Mouse (Mus musculus): ENCODE results near the gene Cyp2r1. TPM values are rescaled to one million over a fixed set of nuclear protein-coding genes. Genes with fewer than 3 reads are reported as not detected.
"Not testable (repeated sequence)": the region's sequence is repeated elsewhere in the genome, so short reads cannot be mapped to it uniquely, and the experiment has no call there.

Cyp2r1 gene
- polyA plus RNA-seq, 1 experiment, result not detected

DNA sequence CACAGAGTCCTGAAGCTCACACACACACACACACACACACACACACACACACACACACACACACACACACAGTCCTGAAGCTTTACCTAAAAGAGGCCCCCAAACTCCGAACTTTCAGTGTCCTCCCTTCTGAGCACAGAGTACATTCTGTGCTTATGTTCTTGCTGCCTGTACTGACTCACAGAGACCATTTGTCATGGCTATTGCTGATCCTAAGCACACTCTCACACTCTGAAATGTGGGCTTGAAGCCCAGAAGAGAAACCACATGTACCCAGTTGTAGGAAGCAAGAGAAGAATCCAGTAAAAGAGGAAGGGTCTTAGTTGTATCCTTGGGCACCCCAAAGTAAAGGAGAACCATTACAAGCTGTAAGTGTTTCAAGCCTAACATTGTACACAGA is 14.9 kb upstream of the Cyp2r1 start:
- Histone ChIP-seq H3K4me3 (no peak overlapping the region), H3K4me2 (ENCODE audit: low read depth) (peak overlapping the region; percentile 52), H3K79me2 (ENCODE audit: control insufficient read depth, insufficient read depth) (no peaks in the 10 kb centered on the region), H3ac (ENCODE audit: control insufficient read depth, insufficient read length) (no peak overlapping the region), H3K27me3 (ENCODE audit: control insufficient read depth, insufficient read depth, insufficient read length) (no peaks in the 10 kb centered on the region), H3K36me3 (ENCODE audit: control insufficient read depth, insufficient read depth) (no peaks in the 10 kb centered on the region)
- TF ChIP-seq REST (IDR thresholded peaks at IDR 0.05; ENCODE audit: insufficient read depth, insufficient read length) (no peak), MAX (IDR thresholded peaks at IDR 0.05; ENCODE audit: low read depth) (no peak), CEBPB (IDR thresholded peaks at IDR 0.05; ENCODE audit: insufficient read depth, poor library complexity, severe bottlenecking) (no peak), TCF12 (IDR thresholded peaks at IDR 0.05; ENCODE audit: insufficient read depth, poor library complexity, severe bottlenecking) (no peak), E2F4 (IDR thresholded peaks at IDR 0.05; ENCODE audit: insufficient read depth) (no peak)

DNA sequence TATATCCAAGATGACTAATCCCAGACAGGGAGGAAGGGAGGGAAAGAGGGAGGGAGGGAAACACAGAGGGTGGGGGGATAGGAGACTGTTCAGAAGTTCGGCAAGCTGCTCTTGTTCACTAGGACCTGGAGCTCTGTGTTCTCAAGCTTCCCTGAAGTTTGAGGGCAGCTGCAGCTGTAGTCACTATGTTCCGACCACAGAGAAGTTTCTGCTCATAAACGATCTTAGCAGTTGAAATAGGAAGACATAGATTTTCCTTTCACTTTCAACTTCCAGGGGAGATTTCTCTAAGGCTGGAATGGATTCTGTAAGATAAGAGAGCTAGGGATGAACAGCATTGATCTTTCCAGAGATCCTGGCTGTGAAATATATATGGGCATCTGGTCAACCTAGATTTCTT is 14.2 kb upstream of the Cyp2r1 start:
- no peaks in the 10 kb centered on the region for H3K79me2 ChIP-seq (ENCODE audit: control insufficient read depth, insufficient read depth)
- H3K27me3 ChIP-seq (ENCODE audit: control insufficient read depth, insufficient read depth, insufficient read length), result no peaks in the 10 kb centered on the region
- TF ChIP-seq USF1 (IDR thresholded peaks at IDR 0.05; ENCODE audit: low read depth) (no peak), REST (IDR thresholded peaks at IDR 0.05; ENCODE audit: insufficient read depth, insufficient read length) (no peak), POLR2A (IDR thresholded peaks at IDR 0.05; ENCODE audit: insufficient read length, low read depth) (no peak), TCF12 (IDR thresholded peaks at IDR 0.05; ENCODE audit: insufficient read depth, poor library complexity, severe bottlenecking) (no peak), CEBPB (IDR thresholded peaks at IDR 0.05; ENCODE audit: insufficient read depth, poor library complexity, severe bottlenecking) (no peak), SRF (IDR thresholded peaks at IDR 0.05; ENCODE audit: control insufficient read depth, insufficient read length, low read depth) (no peak), MYOG (IDR thresholded peaks at IDR 0.05; ENCODE audit: control insufficient read depth in 1 of 3, insufficient read depth in 1 of 3, insufficient read length in 2 of 3, low read depth in 2 of 3) (no peak), POLR2AphosphoS2 (IDR thresholded peaks at IDR 0.05; ENCODE audit: insufficient read length, low read depth) (no peak), MYOD1 (IDR thresholded peaks at IDR 0.05; ENCODE audit: control insufficient read depth in 1 of 3, insufficient read length in 2 of 3, low read depth in 2 of 3) (no peak), MAX (IDR thresholded peaks at IDR 0.05; ENCODE audit: low read depth) (no peak), TCF3 (IDR thresholded peaks at IDR 0.05; ENCODE audit: insufficient read length, low read depth) (no peak), E2F4 (IDR thresholded peaks at IDR 0.05; ENCODE audit: insufficient read depth) (no peak)
- peak overlapping the region; percentile 52 for H3K4me2 ChIP-seq (ENCODE audit: low read depth)
- H3K4me3 ChIP-seq, result no peak overlapping the region
- no peaks in the 10 kb centered on the region for H3K36me3 ChIP-seq (ENCODE audit: control insufficient read depth, insufficient read depth)
- H3ac ChIP-seq (ENCODE audit: control insufficient read depth, insufficient read length), result no peak overlapping the region

DNA sequence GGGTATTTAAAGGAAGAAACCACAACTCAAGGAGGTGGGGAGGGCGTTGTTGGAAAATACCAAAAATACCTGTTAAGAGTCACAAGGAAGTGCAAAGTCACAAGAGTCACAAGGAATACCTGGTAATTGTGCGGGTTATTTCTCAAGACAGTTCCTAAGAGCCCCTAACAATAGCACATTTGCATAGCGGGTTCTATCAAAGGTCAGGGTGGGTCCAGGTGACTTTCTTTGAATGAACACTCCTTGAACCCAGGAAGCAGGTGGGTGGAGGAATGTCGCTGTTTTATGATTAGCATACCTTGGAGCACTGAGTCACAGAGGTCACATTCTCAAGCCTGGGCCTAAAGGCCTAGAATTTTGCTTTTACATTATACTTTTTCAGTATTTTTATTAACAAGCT is 11.1 kb upstream of the Cyp2r1 start:
- H3K4me3 ChIP-seq; H3K4me2 ChIP-seq (ENCODE audit: low read depth); H3K79me2 ChIP-seq (ENCODE audit: control insufficient read depth, insufficient read depth); H3K27me3 ChIP-seq (ENCODE audit: control insufficient read depth, insufficient read depth, insufficient read length); H3ac ChIP-seq (ENCODE audit: control insufficient read depth, insufficient read length); H3K36me3 ChIP-seq (ENCODE audit: control insufficient read depth, insufficient read depth): not testable (repeated sequence)

DNA sequence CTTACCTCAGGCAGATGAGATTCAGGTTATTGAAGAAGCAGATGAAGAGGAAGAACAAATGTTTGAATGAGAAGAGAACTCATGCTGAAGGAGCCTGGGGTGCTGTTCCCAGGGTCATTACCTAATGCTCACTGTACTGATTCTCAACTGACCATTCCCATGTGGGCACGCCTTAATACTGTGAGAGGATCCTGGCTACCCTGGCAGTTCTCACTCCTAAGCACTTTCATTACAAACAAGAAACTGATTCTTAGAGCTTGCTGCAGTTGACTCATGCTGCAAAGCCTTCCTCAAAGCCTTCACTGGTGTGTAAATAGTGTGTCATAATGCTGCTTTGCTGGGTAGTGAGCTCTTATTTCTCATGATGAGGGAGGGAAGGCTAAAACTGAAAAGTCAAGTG is 26.6 kb downstream of the Cyp2r1 start:
- no peaks in the 10 kb centered on the region for H3K79me2 ChIP-seq (ENCODE audit: control insufficient read depth, insufficient read depth)
- H3K36me3 ChIP-seq (ENCODE audit: control insufficient read depth, insufficient read depth), result peaks cover 3% of the 10 kb centered on the region
- no peaks in the 10 kb centered on the region for H3K27me3 ChIP-seq (ENCODE audit: control insufficient read depth, insufficient read depth, insufficient read length)
- TF ChIP-seq POLR2A (IDR thresholded peaks at IDR 0.05; ENCODE audit: insufficient read length, low read depth) (no peak), SRF (IDR thresholded peaks at IDR 0.05; ENCODE audit: control insufficient read depth, insufficient read length, low read depth) (no peak), E2F4 (IDR thresholded peaks at IDR 0.05; ENCODE audit: insufficient read depth) (no peak), USF1 (IDR thresholded peaks at IDR 0.05; ENCODE audit: low read depth) (no peak), CEBPB (IDR thresholded peaks at IDR 0.05; ENCODE audit: insufficient read depth, poor library complexity, severe bottlenecking) (no peak), MAX (IDR thresholded peaks at IDR 0.05; ENCODE audit: low read depth) (no peak), MYOG (IDR thresholded peaks at IDR 0.05; ENCODE audit: control insufficient read depth in 1 of 3, insufficient read depth in 1 of 3, insufficient read length in 2 of 3, low read depth in 2 of 3) (no peak), TCF12 (IDR thresholded peaks at IDR 0.05; ENCODE audit: insufficient read depth, poor library complexity, severe bottlenecking) (no peak), MYOD1 (IDR thresholded peaks at IDR 0.05; ENCODE audit: control insufficient read depth in 1 of 3, insufficient read length in 2 of 3, low read depth in 2 of 3) (no peak), REST (IDR thresholded peaks at IDR 0.05; ENCODE audit: insufficient read depth, insufficient read length) (no peak), TCF3 (IDR thresholded peaks at IDR 0.05; ENCODE audit: insufficient read length, low read depth) (no peak), POLR2AphosphoS2 (IDR thresholded peaks at IDR 0.05; ENCODE audit: insufficient read length, low read depth) (no peak)
- no peak overlapping the region for H3ac ChIP-seq (ENCODE audit: control insufficient read depth, insufficient read length)
- H3K4me3 ChIP-seq, result no peak overlapping the region
- H3K4me2 ChIP-seq (ENCODE audit: low read depth), result no peak overlapping the region

DNA sequence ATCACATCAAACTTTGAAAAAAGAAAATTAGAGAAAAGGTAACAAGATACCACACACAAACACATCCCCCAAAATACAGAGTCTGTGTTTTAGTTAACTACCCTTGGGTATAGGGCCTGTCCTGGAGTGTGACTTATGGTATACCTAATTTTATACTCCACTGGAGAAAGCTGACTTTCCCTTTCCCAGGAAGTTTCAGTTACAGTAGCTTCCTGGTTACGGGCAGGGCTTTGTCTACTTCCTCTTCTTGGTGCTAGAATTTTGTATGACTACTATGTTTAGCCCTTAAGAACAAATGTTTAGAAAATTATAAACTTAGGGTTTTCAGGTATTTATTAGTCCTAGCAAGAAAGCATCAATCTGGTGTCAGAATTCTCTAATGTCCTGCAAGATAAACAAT is 36.5 kb downstream of the Cyp2r1 start:
- Histone ChIP-seq H3K79me2 (ENCODE audit: control insufficient read depth, insufficient read depth) (no peaks in the 10 kb centered on the region), H3ac (ENCODE audit: control insufficient read depth, insufficient read length) (no peak overlapping the region), H3K4me3 (no peak overlapping the region), H3K27me3 (ENCODE audit: control insufficient read depth, insufficient read depth, insufficient read length) (no peaks in the 10 kb centered on the region), H3K4me2 (ENCODE audit: low read depth) (no peak overlapping the region), H3K36me3 (ENCODE audit: control insufficient read depth, insufficient read depth) (peaks cover 2% of the 10 kb centered on the region)
- TF ChIP-seq CEBPB (IDR thresholded peaks at IDR 0.05; ENCODE audit: insufficient read depth, poor library complexity, severe bottlenecking), result no peak
- no peak for TF ChIP-seq REST (IDR thresholded peaks at IDR 0.05; ENCODE audit: insufficient read depth, insufficient read length)
- TF ChIP-seq POLR2AphosphoS2 (IDR thresholded peaks at IDR 0.05; ENCODE audit: insufficient read length, low read depth), result no peak
